Mouse (Mus musculus) spleen, postnatal 36 days (tissue): ENCODE data around the gene Ap3b1.
"Not testable (repeated sequence)": the region's sequence is repeated elsewhere in the genome, so short reads cannot be mapped to it uniquely, and the experiment has no call there.

Experiments
- DNase-seq, 2 experiments: peaks; one replicate each; pipeline ENCODE4 v3.0.0; 2022; ENCODE audit warnings: low spot score in 2 of 2, mixed read lengths in 1 of 2

The Ap3b1 gene

DNA sequence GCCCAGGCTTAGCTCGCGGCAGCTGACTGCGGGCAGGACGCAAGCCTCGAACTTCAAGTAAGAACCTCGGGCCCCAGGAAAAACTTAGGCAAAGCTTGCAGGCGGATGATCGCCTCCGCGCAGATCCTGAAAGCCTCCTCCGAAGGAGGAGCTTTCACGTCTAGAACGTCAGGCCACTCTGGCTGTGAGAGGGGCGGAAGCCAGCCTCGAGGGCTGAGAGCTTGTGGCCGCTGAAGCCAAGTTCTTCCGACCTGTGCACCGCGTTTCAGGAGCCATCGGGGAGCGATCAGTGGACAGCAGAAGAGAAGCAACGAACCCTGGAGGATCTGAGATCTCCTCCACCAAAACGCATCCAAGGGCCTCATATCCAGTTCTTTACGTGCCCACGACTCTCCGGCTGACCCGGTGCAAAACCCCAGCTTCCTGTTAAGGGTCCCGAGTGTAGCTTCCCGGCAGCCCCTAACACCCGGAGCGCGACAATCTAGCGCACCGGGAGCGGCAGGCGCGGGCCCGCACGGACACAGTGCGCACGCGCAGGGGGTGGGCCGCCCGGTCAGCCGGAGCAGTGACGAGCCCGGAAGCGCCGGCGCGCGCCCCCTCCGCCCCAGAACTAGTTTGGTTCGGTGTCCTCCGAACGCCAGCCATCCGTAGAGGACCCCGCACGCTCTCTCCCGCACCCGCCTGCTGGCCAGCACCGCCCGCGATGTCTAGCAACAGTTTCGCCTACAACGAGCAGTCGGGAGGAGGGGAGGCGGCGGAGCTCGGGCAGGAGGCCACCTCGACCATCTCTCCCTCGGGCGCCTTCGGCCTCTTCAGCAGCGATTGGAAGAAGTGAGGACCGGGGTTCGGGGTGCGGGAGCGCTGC lies at the start of gene Ap3b1:
Gene Ap3b1 (plus strand): TSS at position 560 of the 865 bp plus-strand sequence.
- peak; percentile 84 to 85 for DNase-seq

DNA sequence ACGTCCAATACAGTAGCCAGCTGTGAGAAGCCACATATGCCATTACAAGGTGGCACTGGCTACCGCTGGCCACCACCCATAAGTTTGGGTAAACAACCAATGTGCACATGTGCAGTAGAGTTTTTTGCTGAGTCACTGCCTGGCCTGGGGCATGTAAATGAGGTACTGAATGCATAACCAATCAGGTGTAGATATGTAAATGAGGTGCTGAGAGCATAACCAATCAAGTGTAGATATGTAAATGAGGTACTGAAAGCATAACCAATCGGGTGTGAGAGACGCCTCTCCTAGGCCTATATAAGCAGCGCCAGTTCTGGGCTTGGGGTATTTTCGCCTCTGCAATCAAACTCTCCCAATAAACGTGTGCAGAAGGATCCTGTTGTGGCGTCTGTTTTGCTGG lies 45.9 kb upstream of the Ap3b1 start:
- DNase-seq: not testable (repeated sequence)

DNA sequence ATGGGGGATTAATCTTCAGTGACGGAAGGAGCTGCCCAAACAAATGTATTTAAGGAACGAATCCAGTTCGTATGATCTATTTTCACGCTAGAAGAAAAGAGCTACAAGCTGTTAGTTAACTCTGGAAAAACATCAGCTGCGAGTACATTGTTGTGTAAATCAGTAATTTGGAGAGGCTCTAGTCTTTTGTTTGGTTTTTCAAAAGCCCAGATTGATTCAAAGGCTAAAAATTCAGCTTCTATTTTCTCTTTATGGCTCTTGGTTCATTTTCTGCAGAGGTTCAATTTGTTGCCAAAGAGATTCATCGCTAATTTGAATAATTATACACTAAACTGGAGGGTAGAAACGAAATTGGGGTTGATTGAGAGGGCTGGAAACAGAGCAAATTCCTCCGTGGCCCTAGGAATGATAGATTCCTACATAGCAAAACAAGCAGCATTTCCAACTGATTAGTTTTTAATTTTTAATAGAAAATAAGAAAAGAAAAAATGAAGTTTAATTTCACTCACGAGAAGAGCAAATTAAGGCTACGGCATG lies 41.7 kb upstream of the Ap3b1 start:
- no peak for DNase-seq

DNA sequence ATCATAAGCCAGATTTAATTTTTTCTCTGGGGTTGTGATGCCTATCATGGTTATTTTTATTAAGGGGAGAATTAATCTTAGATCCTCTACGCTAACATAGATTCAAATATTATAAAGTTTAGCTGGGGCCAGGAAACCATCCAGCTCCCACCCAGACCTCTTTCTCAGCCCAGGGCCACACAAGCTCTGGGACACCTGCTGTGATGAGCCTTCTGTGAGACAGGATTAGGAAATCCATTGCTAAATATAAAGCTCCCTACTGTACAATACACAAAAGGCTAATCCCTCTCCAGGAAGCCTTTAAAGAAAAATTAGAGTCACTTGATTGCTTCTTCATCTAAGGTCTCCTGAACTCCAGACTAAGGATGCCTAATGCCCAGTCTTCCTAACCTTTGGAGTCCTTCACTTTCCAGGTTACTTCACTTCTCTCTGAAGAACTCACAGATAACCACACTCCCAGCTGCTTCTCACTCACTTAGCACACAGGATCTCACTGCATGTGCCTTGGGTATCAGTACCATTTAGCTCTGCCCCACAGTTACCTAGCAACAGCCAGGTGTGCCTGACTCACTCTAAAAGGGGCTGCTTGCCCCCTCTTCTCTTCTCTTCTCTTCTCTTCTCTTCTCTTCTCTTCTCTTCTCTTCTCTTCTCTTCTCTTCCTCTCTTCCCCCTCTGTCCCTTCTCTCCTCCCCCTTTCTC lies 37.5 kb upstream of the Ap3b1 start:
- DNase-seq: no peak

DNA sequence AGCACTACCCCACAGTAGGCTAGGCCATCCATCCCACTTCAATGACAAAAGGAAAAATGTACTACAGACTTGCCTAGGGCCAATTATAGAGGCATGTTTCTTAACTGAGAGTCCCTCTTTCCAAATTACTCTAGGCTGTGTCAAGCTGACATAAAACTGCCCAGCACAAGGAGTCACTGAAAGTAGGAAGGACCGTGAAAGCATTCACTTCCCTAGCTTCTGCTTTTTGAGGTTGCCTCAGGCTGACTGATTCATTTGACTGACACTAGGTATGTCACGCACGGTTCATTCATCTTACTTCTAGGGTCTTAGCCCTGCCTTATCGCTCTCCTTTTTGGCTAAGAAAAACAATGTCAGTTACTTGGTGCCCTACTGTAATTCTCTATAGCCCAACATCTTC lies 36.3 kb upstream of the Ap3b1 start:
- no peak for DNase-seq

DNA sequence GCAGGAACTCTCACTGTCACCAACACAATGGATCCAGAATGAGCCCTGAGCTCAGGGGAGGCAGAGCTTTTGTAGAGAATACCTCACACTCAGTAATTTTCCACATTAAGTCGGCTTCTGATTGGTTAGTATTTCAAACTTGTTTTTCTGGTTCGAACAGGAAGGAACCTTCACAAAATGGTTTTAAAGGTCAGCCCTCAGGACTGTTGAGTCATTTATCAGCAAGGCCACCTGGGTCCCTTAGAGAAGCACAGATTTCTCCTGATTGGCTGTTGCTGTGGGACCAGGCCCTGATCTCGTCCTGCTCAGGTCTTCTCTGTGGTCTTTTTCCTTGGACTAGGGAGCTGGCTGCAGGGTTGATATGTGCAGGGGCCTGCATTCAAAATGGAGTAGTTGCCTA lies 30.7 kb upstream of the Ap3b1 start:
- DNase-seq: no peak

DNA sequence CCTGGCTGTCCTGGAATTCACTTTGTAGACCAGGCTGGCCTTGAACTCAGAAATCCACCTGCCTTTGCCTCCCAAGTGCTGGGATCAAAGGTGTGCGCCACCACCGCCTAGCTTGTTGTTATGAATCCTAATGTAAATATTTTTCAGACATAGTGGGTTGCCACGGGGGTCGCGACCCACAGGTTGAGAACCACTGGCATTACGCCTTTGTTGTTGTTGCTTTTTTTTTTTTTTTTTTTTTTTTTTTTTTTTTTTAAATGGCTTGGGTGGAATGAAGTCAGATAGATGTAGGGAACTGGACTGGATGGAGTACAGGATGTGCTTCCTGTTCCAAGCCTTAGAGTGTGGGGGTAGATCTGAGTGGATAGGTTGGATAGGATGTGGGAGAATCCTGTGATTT lies 29.8 kb upstream of the Ap3b1 start:
- not testable (repeated sequence) for DNase-seq

DNA sequence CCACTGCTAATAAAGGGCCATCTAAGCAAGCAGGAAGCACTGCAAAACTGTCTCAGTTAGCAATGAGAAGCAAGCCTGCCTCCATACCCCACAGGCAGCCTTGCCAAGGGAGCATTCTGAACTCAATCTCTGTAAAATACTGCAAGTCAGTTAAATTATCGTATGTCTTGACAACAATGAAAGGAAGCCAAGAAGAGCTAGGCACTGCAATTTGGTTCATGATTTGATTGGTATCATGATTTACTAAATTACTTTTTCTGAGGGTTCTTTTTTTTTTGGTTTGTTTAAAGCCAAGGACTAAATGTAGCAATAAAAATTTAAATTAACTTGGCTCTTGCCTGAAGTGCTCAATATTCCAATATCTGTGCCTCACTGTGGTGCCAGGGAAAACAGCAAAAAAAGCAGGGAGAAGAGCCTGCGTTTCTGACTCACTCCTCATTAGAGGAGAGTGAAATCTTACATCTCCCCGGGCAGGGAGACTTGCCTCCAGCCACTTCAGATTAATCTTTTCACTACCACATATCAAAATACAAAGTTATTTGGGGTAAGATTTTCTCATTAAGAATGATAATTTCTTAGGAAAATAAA lies 28.3 kb upstream of the Ap3b1 start:
- DNase-seq: no peak

DNA sequence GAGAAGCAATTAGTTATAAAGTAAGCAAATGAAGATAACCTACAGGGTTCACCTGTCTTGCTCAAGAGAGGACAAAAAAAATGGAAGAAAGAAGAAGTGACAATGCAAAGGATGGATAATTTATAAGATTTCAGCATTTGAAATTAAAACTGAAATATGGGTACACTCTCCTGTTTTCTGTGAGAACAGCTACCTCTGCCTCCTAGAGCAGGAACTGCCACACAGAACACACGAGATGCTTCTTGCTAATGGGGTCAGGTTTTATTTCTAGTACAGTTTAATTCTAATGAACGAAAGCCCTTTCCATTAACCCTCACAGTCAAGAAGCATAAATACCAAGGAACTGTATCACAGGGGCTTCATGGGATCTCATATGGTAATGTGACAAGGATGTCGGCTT lies 20.4 kb upstream of the Ap3b1 start:
- DNase-seq: no peak

DNA sequence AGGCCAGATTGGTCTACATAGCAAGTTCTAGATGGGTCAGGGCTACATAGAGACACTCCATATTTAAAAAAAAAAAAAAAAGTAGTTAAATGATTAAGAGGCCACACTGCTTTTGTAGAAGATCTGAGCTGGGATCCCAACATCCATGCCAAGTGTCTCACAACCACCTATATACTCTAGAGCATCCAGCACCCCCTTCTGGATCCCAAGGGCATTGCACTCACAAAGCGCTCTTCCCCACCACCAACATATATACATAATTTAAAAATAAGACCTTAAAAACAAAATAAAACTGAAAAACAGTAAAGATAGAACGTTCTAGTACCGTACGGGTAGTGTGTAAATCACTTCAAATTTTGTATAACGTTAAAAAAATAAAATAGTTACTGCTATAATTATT lies 15.6 kb upstream of the Ap3b1 start:
- DNase-seq: no peak

DNA sequence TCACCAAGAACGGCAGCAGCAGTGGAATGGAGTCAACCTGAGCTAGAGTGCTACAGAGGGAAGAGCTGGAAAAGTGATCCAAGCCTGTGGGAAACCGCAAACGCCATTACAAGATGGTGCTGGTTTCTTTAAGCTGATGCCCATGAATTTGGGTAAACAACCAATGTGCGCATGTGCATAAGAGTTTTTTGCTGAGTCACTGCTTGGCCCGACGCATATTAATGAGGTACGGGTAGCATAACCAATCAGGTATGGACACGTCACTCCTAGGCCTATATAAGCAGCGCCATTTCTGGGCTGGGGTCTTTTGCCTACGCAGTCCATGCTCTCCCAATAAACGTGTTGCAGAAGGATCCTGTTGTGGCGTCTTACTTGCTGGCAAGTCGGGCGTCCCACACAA lies 14.2 kb upstream of the Ap3b1 start:
- not testable (repeated sequence) for DNase-seq

DNA sequence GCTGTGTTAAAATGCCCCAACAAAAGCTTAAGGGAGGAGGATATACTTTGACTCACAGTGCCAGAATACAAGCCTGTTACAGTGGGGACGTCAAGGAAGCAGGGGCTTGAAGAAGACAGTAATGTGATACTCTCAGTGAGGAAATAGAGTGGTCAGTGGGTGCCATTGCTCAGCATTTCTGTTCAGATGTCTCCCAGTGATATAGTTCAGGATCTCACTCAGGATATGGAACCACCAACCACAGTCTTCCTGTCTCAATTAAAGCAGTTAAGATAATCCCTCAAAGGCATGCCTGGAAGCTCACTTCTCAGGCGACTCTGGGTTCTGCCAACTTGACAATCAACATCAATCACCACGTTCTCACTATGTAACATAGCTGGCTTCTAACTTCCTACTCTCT lies 4.2 kb upstream of the Ap3b1 start:
- no peak for DNase-seq

DNA sequence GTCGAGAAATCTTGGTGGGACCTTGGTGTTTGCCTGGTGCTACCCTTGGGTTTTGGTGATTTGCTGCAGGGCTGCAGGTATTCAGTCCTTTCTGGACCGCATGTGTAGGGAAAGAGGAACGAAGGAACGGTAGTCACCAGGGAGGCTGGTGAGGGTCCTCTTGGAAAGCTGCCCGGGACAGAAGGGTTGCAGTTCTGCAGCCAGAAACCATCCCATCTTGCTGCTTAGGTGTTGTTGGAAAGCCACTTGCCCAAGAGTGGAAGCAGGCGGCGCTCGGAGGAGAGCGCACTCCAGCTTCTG lies 709 bp upstream of the Ap3b1 start:
- no peak for DNase-seq

DNA sequence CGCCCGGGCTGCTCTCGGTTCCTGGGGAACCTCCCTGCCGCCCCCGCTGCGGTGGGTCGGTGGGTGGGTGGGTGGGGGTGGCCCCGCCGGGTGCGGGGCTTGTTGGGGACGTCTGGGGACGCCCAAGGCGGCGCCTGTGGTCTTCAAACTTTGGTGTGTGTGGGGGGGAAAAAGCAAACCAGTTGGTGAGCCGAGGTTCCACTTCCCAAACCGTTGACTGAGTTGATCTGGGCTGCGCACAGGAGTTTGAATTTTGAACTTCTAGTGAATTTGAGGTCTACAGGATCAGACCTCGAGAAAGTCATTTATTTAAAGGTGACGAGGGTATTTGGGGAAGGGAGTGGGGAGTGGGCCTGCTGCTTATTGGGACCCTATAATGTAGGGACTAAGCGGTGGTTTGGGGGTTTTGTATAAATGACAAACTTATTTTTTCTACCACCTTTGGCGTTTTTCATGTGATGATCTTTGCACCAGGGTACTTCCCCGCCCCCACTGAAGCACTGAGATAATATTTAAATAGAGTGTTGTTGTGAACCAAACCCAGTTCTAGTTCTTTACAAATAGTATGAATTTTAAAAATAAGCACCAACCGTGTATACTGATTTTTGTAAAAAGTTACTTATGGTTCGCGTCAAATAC lies 641 bp downstream of the Ap3b1 start:
- no peak for DNase-seq

DNA sequence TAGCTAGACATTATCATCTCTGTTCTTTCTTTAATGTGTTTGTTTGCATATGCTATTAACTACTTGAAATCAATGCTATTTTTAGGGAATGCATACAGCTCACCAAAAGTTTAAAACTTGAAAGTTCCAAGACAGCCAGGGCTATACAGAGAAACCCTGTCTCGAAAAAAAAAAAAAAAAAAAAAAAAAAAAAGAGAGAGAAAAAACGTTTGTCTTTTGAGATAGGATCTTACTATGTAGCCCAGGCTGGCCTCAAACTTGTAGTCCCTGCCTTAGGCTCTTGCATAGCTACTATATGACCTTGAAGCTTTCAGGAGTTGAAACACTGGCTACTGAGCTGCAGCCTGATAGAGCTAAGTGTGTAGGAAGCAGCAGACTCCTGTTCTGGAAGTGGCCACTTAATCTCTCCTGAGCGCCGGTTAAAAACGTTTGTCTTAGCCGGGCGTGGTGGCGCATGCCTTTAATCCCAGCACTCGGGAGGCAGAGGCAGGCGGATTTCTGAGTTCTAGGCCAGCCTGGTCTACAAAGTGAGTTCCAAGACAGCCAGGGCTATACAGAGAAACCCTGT lies 2.3 kb downstream of the Ap3b1 start:
- DNase-seq: not testable (repeated sequence)

DNA sequence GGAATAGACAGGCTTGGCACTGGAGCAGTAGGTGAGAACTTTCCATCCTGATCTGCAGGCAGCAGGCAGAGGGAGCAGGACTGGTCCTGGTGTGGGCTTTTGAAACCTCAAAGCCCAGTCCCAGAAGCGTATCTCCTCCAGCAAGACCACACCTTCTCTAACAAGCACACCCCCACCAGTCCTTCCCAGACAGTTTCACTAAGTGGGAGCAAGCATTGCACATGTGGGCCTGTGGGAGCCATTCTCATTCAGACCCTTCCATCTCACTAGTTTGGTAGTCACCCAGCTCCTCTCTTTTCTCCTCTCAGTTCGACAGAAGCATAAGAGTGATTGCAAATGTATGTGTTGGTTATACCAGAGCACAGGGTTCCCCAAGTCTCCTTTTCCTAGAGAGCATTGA lies 5.6 kb downstream of the Ap3b1 start:
- no peak for DNase-seq

DNA sequence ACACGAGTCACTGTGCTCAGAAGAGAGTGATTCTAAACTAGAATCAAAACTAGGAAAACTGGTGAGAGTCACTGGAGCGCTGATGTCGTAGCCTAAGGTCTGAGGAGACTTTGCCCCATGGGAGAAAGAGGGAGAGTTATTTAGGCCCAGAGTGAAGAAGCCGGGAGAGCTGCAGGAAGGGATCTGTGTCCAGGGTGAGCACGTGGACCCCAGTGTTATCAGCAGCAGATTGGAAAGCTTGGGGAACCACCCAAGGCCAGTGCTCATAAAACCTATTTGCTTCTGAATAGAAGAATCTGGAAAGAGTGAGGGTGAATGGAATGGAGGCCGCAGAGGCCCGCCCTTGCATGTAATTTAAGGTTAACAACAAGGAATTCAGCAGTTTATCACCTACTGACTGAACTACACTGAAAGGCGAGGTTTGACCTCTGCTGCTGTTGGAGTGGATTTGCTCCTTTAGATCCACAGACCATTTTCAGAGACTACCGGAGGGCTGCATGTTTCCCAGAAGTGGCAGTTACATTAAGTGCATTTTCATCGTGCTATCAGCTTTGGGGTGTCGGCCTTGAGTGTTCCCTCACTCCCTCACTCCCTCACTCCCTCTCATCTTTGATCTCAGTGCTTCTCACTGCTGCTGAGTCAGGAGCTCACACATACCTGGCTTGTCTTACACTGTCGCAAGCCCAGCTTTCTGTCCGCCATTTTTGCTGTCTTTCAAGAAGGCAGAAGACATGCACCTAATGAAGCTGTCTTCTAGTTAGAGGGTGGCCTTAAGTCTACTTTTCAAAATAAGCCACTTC lies 6.5 kb downstream of the Ap3b1 start:
- no peak for DNase-seq

DNA sequence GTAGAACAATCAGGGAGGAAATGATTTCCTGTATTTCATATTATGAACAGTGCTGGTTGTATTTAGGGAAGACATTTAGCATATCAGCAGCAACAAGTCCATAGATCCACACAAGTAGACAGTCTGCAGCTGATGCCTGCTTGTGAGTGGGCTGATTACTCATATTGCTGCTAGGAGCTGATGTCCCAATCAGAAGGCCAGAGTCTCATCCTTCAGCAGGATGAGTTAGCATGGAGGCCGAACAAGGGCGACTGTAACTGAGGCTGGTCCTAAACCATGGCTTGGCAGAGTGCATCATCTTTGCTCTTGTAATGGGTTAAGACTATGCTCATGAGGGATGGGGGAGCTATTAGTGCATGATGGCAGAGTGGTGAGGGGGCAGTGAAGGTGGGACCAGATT lies 9.1 kb downstream of the Ap3b1 start:
- no peak for DNase-seq

DNA sequence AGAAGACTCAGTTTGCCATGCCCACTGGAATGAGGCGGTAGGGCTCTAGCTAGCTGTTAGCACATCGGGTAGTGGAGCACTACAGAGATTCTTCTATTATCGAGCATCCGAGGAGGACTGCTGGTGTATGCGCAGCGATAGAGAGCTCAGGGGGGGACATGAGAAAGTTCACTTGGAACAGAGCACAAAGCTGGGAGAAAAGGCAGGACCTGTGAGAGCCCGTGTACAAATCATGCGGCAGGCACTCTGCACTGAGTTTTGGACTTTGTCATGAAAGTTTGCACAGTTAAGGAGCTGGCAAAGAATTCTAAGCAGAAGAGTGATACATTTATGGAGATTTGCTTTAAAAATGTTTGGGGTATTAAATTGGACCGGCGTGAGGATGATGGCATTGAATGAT lies 11.8 kb downstream of the Ap3b1 start:
- no peak for DNase-seq

DNA sequence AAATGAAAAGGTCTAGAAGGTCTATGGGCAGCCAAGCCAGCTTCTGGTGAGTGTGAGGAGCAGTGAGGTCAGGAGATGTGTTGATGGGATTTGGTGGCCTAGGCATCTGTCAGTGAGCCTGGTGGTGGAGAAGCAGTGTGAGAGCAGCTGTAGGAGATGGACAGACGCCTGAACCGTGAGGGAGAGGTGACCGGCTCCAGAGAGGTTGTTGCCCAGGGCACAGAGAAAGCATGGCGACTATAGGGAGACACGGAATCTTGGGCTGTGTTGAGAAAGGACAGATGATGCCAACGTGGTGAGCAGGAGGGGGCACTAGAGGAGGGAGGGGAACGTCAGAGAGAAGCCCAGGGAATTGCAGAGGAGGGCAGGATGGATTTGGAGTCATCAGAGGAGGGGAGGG lies 13.3 kb downstream of the Ap3b1 start:
- no peak for DNase-seq

DNA sequence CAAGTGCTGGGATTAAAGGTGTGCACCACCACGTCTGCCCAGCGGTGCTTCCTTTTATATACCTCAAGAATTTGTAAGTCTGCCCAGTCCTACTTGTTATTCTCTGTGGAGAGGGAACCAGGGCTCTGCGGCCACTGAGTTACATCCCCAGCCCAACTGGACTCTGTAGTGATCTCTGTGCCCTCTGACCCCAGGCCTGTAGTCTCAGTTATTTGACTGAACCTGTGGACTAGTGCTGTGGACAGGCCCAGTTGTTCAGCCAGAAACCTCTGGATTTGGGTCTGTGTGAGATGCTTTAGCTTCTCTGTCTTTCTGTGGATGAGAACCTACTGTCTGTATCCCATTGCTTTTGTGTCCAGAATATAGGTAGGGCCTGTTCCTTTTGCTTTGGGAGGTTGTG lies 15.4 kb downstream of the Ap3b1 start:
- DNase-seq: no peak
